Mouse (Mus musculus): ENCODE results near the gene Edar. TPM values are rescaled to one million over a fixed set of nuclear protein-coding genes. Genes with fewer than 3 reads are reported as not detected.

Gene Edar
- polyA plus RNA-seq, 1 experiment from 2014 or later: 0.19 TPM

DNA sequence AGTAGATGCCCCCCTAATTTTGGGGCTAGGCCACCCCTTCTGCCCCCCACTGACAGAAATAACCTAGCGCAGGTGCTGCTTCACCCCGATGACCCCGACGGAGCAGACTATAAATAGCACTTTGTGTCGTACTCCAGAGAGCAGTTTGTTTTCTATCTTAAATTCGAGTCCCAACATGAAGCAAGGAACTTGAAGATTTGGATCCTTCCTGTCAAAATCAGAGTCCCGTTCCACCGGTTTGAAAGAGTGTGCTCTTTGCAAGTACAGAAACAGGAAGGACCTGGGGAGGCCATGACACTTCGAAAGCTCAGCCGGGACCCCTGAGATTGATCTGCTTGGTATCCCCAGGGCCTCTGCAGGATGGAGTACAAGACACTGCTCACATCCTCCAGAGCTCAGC, 33.8 kb downstream of the Edar start:
- ATAC-seq (ENCODE audit: low FRiP score) (no peak), DNase-seq (ENCODE audit: low spot score) (no peak)
- H3K4me2 ChIP-seq (replicated peaks; ENCODE audit: low read depth, low read length): no peak overlapping the region
- H3K4me1 ChIP-seq (replicated peaks; ENCODE audit: control insufficient read depth, insufficient read depth, low read length): no peaks in the 10 kb centered on the region
- no peaks in the 10 kb centered on the region for H3K27me3 ChIP-seq (ENCODE audit: control insufficient read depth, insufficient read depth, low read length)
- no peak overlapping the region for H3K4me3 ChIP-seq (ENCODE audit: low read depth, low read length)
- no peak overlapping the region for H3K27ac ChIP-seq (ENCODE audit: low read depth, low read length)
- no peaks in the 10 kb centered on the region for H3K36me3 ChIP-seq (ENCODE audit: control insufficient read depth, insufficient read depth, low read length)
- 80% methylated on average over 10 of the region's 10 CpGs for WGBS
- H3K9me3 ChIP-seq (ENCODE audit: control insufficient read depth, low read length): no peaks in the 10 kb centered on the region
- H3K9ac ChIP-seq (ENCODE audit: low read depth, low read length): no peak overlapping the region

- H3K4me3 ChIP-seq (ENCODE audit: low read depth, low read length): no peak overlapping the region
- no peak overlapping the region for H3K9ac ChIP-seq (ENCODE audit: low read depth, low read length)
- no peak overlapping the region for H3K27ac ChIP-seq (ENCODE audit: low read depth, low read length)
- no peaks in the 10 kb centered on the region for H3K27me3 ChIP-seq (ENCODE audit: control insufficient read depth, insufficient read depth, low read length)
- no peaks in the 10 kb centered on the region for H3K4me1 ChIP-seq (replicated peaks; ENCODE audit: control insufficient read depth, insufficient read depth, low read length)
- no peaks in the 10 kb centered on the region for H3K36me3 ChIP-seq (ENCODE audit: control insufficient read depth, insufficient read depth, low read length)
- peak; percentile 31 for DNase-seq (ENCODE audit: low spot score)
- H3K9me3 ChIP-seq (ENCODE audit: control insufficient read depth, low read length): no peaks in the 10 kb centered on the region
- 39% methylated on average over 19 of the region's 19 CpGs for WGBS
- peak; percentile 47 for ATAC-seq (ENCODE audit: low FRiP score)
- no peak overlapping the region for H3K4me2 ChIP-seq (replicated peaks; ENCODE audit: low read depth, low read length)
Observed at GRCm38 (mm10) chr10:58640446-58641400, 34.7 kb downstream of the Edar start.

- H3K36me3 ChIP-seq (ENCODE audit: control insufficient read depth, insufficient read depth, low read length): no peaks in the 10 kb centered on the region
- no peak overlapping the region for H3K27ac ChIP-seq (ENCODE audit: low read depth, low read length)
- H3K27me3 ChIP-seq (ENCODE audit: control insufficient read depth, insufficient read depth, low read length): no peaks in the 10 kb centered on the region
- H3K9me3 ChIP-seq (ENCODE audit: control insufficient read depth, low read length): no peaks in the 10 kb centered on the region
- no peak for DNase-seq (ENCODE audit: low spot score)
- H3K4me2 ChIP-seq (replicated peaks; ENCODE audit: low read depth, low read length): no peak overlapping the region
- H3K4me3 ChIP-seq (ENCODE audit: low read depth, low read length): no peak overlapping the region
- ATAC-seq (ENCODE audit: low FRiP score): no peak
- 83% methylated on average over 6 of the region's 6 CpGs for whole genome bisulfite sequencing
- H3K9ac ChIP-seq (ENCODE audit: low read depth, low read length): no peak overlapping the region
- H3K4me1 ChIP-seq (replicated peaks; ENCODE audit: control insufficient read depth, insufficient read depth, low read length): no peaks in the 10 kb centered on the region
Observed at GRCm38 (mm10) chr10:58639291-58639690, 36.2 kb downstream of the Edar start.

- H3K27ac ChIP-seq (ENCODE audit: low read depth, low read length): no peak overlapping the region
Observed at GRCm38 (mm10) chr10:58636431-58637080, 38.9 kb downstream of the Edar start.

GRCm38 (mm10) chr10:58633507-58633906, 41.9 kb downstream of the Edar start:
- Histone ChIP-seq H3K4me3 (ENCODE audit: low read depth, low read length) (no peak overlapping the region), H3K4me1 (replicated peaks; ENCODE audit: control insufficient read depth, insufficient read depth, low read length) (no peaks in the 10 kb centered on the region), H3K9me3 (ENCODE audit: control insufficient read depth, low read length) (no peaks in the 10 kb centered on the region), H3K4me2 (replicated peaks; ENCODE audit: low read depth, low read length) (no peak overlapping the region), H3K9ac (ENCODE audit: low read depth, low read length) (no peak overlapping the region), H3K27me3 (ENCODE audit: control insufficient read depth, insufficient read depth, low read length) (no peaks in the 10 kb centered on the region), H3K36me3 (ENCODE audit: control insufficient read depth, insufficient read depth, low read length) (no peaks in the 10 kb centered on the region), H3K27ac (ENCODE audit: low read depth, low read length) (no peak overlapping the region)
- WGBS: 85% methylated on average over 2 of the region's 2 CpGs
- ATAC-seq (ENCODE audit: low FRiP score): no peak
- no peak for DNase-seq (ENCODE audit: low spot score)

More at GRCm38 (mm10) chr10:58636431-58637080, 38.9 kb downstream of the Edar start:
- no peak overlapping the region for H3K9ac ChIP-seq (ENCODE audit: low read depth, low read length)
- no peaks in the 10 kb centered on the region for H3K27me3 ChIP-seq (ENCODE audit: control insufficient read depth, insufficient read depth, low read length)
- no peaks in the 10 kb centered on the region for H3K9me3 ChIP-seq (ENCODE audit: control insufficient read depth, low read length)
- H3K4me1 ChIP-seq (replicated peaks; ENCODE audit: control insufficient read depth, insufficient read depth, low read length): no peaks in the 10 kb centered on the region
- H3K36me3 ChIP-seq (ENCODE audit: control insufficient read depth, insufficient read depth, low read length): no peaks in the 10 kb centered on the region
- no peak overlapping the region for H3K4me2 ChIP-seq (replicated peaks; ENCODE audit: low read depth, low read length)
- 45% methylated on average over 7 of the region's 7 CpGs for WGBS
- DNase-seq (ENCODE audit: low spot score): peak; percentile 37
- no peak overlapping the region for H3K4me3 ChIP-seq (ENCODE audit: low read depth, low read length)
- ATAC-seq (ENCODE audit: low FRiP score): peak; percentile 41

GRCm38 (mm10) chr10:58627569-58627968, 47.9 kb downstream of the Edar start:
- ATAC-seq (ENCODE audit: low FRiP score): 0 out of 2 replicates have a peak, but pooled peaks have one; percentile 41

GRCm38 (mm10) chr10:58624848-58625711, 50.4 kb downstream of the Edar start:
- WGBS: 79% methylated on average over 12 of the region's 12 CpGs
- DNase-seq (ENCODE audit: low spot score) (no peak), ATAC-seq (ENCODE audit: low FRiP score) (no peak)
- no peak overlapping the region for H3K27ac ChIP-seq (ENCODE audit: low read depth, low read length)
- H3K27me3 ChIP-seq (ENCODE audit: control insufficient read depth, insufficient read depth, low read length): no peaks in the 10 kb centered on the region
- no peak overlapping the region for H3K9ac ChIP-seq (ENCODE audit: low read depth, low read length)
- no peak overlapping the region for H3K4me3 ChIP-seq (ENCODE audit: low read depth, low read length)
- H3K9me3 ChIP-seq (ENCODE audit: control insufficient read depth, low read length): no peaks in the 10 kb centered on the region
- H3K4me2 ChIP-seq (replicated peaks; ENCODE audit: low read depth, low read length): no peak overlapping the region
- no peaks in the 10 kb centered on the region for H3K36me3 ChIP-seq (ENCODE audit: control insufficient read depth, insufficient read depth, low read length)
- H3K4me1 ChIP-seq (replicated peaks; ENCODE audit: control insufficient read depth, insufficient read depth, low read length): no peaks in the 10 kb centered on the region

More at GRCm38 (mm10) chr10:58627569-58627968, 47.9 kb downstream of the Edar start:
- Histone ChIP-seq H3K4me1 (replicated peaks; ENCODE audit: control insufficient read depth, insufficient read depth, low read length) (no peaks in the 10 kb centered on the region), H3K4me2 (replicated peaks; ENCODE audit: low read depth, low read length) (no peak overlapping the region), H3K9ac (ENCODE audit: low read depth, low read length) (no peak overlapping the region), H3K27me3 (ENCODE audit: control insufficient read depth, insufficient read depth, low read length) (no peaks in the 10 kb centered on the region), H3K4me3 (ENCODE audit: low read depth, low read length) (no peak overlapping the region), H3K27ac (ENCODE audit: low read depth, low read length) (no peak overlapping the region), H3K9me3 (ENCODE audit: control insufficient read depth, low read length) (no peaks in the 10 kb centered on the region), H3K36me3 (ENCODE audit: control insufficient read depth, insufficient read depth, low read length) (no peaks in the 10 kb centered on the region)
- peak; percentile 64 for DNase-seq (ENCODE audit: low spot score)

DNA sequence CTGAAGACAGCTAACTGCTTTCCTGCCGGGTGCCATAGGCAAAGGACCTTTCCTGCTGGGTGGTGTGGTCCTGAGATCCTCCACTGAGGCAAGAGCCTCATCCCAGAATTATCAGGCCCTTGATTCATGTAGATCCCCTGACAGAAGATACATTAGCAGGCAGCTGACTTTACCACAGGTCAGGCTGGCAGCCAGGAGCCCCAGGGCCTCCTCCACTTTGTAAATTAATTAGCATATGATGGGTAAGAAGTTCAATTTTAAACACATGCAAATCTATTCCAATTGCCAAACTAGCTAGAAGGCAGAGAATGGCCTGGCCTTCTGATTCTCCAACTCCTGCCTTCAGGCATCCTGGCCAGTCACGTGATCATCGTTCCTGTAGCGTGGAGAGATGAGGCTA, 56.2 kb downstream of the Edar start:
- Histone ChIP-seq H3K27ac (ENCODE audit: low read depth, low read length) (no peak overlapping the region), H3K9me3 (ENCODE audit: control insufficient read depth, low read length) (no peaks in the 10 kb centered on the region), H3K4me2 (replicated peaks; ENCODE audit: low read depth, low read length) (no peak overlapping the region), H3K27me3 (ENCODE audit: control insufficient read depth, insufficient read depth, low read length) (no peaks in the 10 kb centered on the region), H3K9ac (ENCODE audit: low read depth, low read length) (no peak overlapping the region), H3K4me3 (ENCODE audit: low read depth, low read length) (no peak overlapping the region), H3K4me1 (replicated peaks; ENCODE audit: control insufficient read depth, insufficient read depth, low read length) (no peaks in the 10 kb centered on the region), H3K36me3 (ENCODE audit: control insufficient read depth, insufficient read depth, low read length) (no peaks in the 10 kb centered on the region)
- 80% methylated on average over 4 of the region's 4 CpGs for WGBS
- DNase-seq (ENCODE audit: low spot score) (no peak), ATAC-seq (ENCODE audit: low FRiP score) (no peak)

All from hindbrain, embryonic 11.5 days (tissue).